Mouse (Mus musculus): Measurements from ENCODE around the gene Gm11554. TPM values are rescaled to one million over a fixed set of nuclear protein-coding genes. Genes with fewer than 3 reads are reported as not detected.

The Gm11554 gene
- total and polyA plus RNA-seq, 3 experiments = not detected

- H3K9me3 ChIP-seq (replicated peaks; ENCODE audit: low read length) = no peaks in the 10 kb centered on the region
- no peaks in the 10 kb centered on the region for H3K79me2 ChIP-seq (replicated peaks; ENCODE audit: control insufficient read depth, extremely low read depth, insufficient read depth, poor library complexity, severe bottlenecking)
- peaks cover 79% of the 10 kb centered on the region for H3K27me3 ChIP-seq (replicated peaks)
- H3K4me1 ChIP-seq (ENCODE audit: control insufficient read depth in 1 of 2, insufficient read depth in 2 of 2) = no peaks in the 10 kb centered on the region
- TF ChIP-seq SIN3A (IDR thresholded peaks at IDR 0.05; ENCODE audit: low read length) (no peak), UBTF (IDR thresholded peaks at IDR 0.05; ENCODE audit: low read depth, low read length) (no peak), MXI1 (IDR thresholded peaks at IDR 0.05; ENCODE audit: low read depth, low read length) (no peak), CHD1 (IDR thresholded peaks at IDR 0.05; ENCODE audit: low read depth, low read length) (no peak), GABPA (IDR thresholded peaks at IDR 0.05; ENCODE audit: insufficient replicate concordance, low read depth, low read length) (no peak), USF2 (conservative IDR thresholded peaks at IDR 0.05; ENCODE audit: low read depth, low read length) (no peak), MEF2A (IDR thresholded peaks at IDR 0.05; ENCODE audit: borderline replicate concordance, low read depth, low read length) (no peak), USF1 (IDR thresholded peaks at IDR 0.05; ENCODE audit: low read depth, low read length) (no peak), ZNF384 (IDR thresholded peaks at IDR 0.05; ENCODE audit: low read depth, low read length) (no peak), NRF1 (IDR thresholded peaks at IDR 0.05; ENCODE audit: low read depth, low read length) (no peak), IRF4 (IDR thresholded peaks at IDR 0.05; ENCODE audit: low read depth, low read length) (no peak), ETS1 (conservative IDR thresholded peaks at IDR 0.05; ENCODE audit: low read depth, low read length) (no peak), ELF1 (IDR thresholded peaks at IDR 0.05; ENCODE audit: low read depth, low read length) (no peak), TCF12 (IDR thresholded peaks at IDR 0.05; ENCODE audit: low read depth, low read length) (no peak), KAT2A (IDR thresholded peaks at IDR 0.05; ENCODE audit: insufficient replicate concordance, low read length) (no peak), E2F4 (IDR thresholded peaks at IDR 0.05; ENCODE audit: insufficient replicate concordance, low read depth, low read length) (no peak), NELFE (IDR thresholded peaks at IDR 0.05; ENCODE audit: low read depth, low read length) (no peak), CHD2 (IDR thresholded peaks at IDR 0.05; ENCODE audit: low read length) (no peak), JUN (IDR thresholded peaks at IDR 0.05; ENCODE audit: insufficient read depth, low read depth, low read length) (no peak), HCFC1 (IDR thresholded peaks at IDR 0.05; ENCODE audit: low read depth, low read length) (no peak)
- no peak overlapping the region for H3K27ac ChIP-seq (ENCODE audit: insufficient read depth, low read depth)
- no peak for DNase-seq (ENCODE audit: extremely low read depth)
- H3K4me2 ChIP-seq (ENCODE audit: insufficient read depth, low read depth, poor library complexity, severe bottlenecking) = no peak overlapping the region
- no peak overlapping the region for H3K4me3 ChIP-seq (replicated peaks in 1 of 3; ENCODE audit: low read depth in 2 of 3, low read length in 2 of 3, poor library complexity in 1 of 3)
- in situ Hi-C loops (cut with MboI; ENCODE audit: low pct_ligation_motif_present, low pct_unique_long_range_greater_than_20kb, low sequenced_read_pairs) (no loop called here), dilution Hi-C loops (cut with MboI; ENCODE audit: extremely low pct_ligation_motif_present, extremely low pct_unique_long_range_greater_than_20kb, low sequenced_read_pairs) (no loop called here)
- no peaks in the 10 kb centered on the region for H3K36me3 ChIP-seq (replicated peaks in 1 of 2; ENCODE audit: control insufficient read depth in 1 of 2, insufficient read depth in 1 of 2, low read length in 1 of 2)
- H3K9ac ChIP-seq (ENCODE audit: insufficient read depth, low read depth) = no peak overlapping the region
Measured at GRCm38 (mm10) chr11:99768410-99768809, 35.8 kb downstream of the Gm11554 start.

DNA sequence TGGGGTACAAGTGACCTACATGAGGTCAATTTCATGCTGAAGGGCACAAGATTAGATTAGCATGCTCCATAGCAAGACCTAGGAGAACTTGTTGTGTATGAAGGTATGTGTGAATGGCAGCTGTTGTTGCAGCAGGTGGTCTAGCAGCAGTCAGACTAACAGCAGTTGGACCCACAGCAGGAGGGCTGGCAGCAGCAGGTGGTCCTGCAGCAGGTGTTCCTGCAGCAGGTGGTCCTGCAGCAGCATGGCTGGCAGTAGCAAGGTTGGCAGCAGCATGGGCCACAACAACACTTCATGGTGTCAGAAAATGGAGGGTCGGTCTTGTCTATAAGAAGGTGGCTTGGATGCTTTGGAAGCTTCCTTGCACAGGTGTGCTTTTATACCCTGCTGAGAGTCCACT, 45.4 kb downstream of the Gm11554 start:
- Histone ChIP-seq H3K9me3 (replicated peaks; ENCODE audit: low read length) (no peaks in the 10 kb centered on the region), H3K27me3 (replicated peaks) (peaks cover 82% of the 10 kb centered on the region), H3K27ac (ENCODE audit: insufficient read depth, low read depth) (no peak overlapping the region), H3K9ac (ENCODE audit: insufficient read depth, low read depth) (no peak overlapping the region), H3K4me1 (ENCODE audit: control insufficient read depth in 1 of 2, insufficient read depth in 2 of 2) (no peaks in the 10 kb centered on the region), H3K79me2 (replicated peaks; ENCODE audit: control insufficient read depth, extremely low read depth, insufficient read depth, poor library complexity, severe bottlenecking) (no peaks in the 10 kb centered on the region), H3K4me3 (replicated peaks in 1 of 3; ENCODE audit: low read depth in 2 of 3, low read length in 2 of 3, poor library complexity in 1 of 3) (no peak overlapping the region), H3K4me2 (ENCODE audit: insufficient read depth, low read depth, poor library complexity, severe bottlenecking) (no peak overlapping the region), H3K36me3 (replicated peaks in 1 of 2; ENCODE audit: control insufficient read depth in 1 of 2, insufficient read depth in 1 of 2, low read length in 1 of 2) (no peaks in the 10 kb centered on the region)
- no peak for DNase-seq (ENCODE audit: extremely low read depth)
- dilution Hi-C loops (cut with MboI; ENCODE audit: extremely low pct_ligation_motif_present, extremely low pct_unique_long_range_greater_than_20kb, low sequenced_read_pairs) (no loop called here), in situ Hi-C loops (cut with MboI; ENCODE audit: low pct_ligation_motif_present, low pct_unique_long_range_greater_than_20kb, low sequenced_read_pairs) (no loop called here)
- TF ChIP-seq MYC (IDR thresholded peaks at IDR 0.05; ENCODE audit: low read depth, low read length) (no peak), GABPA (IDR thresholded peaks at IDR 0.05; ENCODE audit: insufficient replicate concordance, low read depth, low read length) (no peak), TCF12 (IDR thresholded peaks at IDR 0.05; ENCODE audit: low read depth, low read length) (no peak), JUND (conservative IDR thresholded peaks at IDR 0.05; ENCODE audit: low read depth, low read length) (no peak), KAT2A (IDR thresholded peaks at IDR 0.05; ENCODE audit: insufficient replicate concordance, low read length) (no peak), MAZ (IDR thresholded peaks at IDR 0.05; ENCODE audit: low read depth, low read length) (no peak), SIN3A (IDR thresholded peaks at IDR 0.05; ENCODE audit: low read length) (no peak), SMC3 (IDR thresholded peaks at IDR 0.05; ENCODE audit: low read depth, low read length) (no peak), RCOR1 (conservative IDR thresholded peaks at IDR 0.05; ENCODE audit: low read depth, low read length) (no peak)
